Mouse (Mus musculus) neural tube, embryonic 15.5 days (tissue): ENCODE data around the gene Gm11492. TPM values are rescaled to one million over a fixed set of nuclear protein-coding genes. Genes with fewer than 3 reads are reported as not detected.

Experiments
- ATAC-seq: fragments of 200-750 bp; cut with Nextera tagmentation; 2 replicates; pipeline ENCODE4 v1.8.0; 2017; ENCODE audit warnings: mild to moderate bottlenecking, moderate TSS enrichment, moderate library complexity; ENCODE audit not compliant: low FRiP score
- H3K27ac ChIP-seq: fragments of 300-500 bp; sonication (generic); replicated peaks from 2 replicates; pipeline ENCODE4 v1.5.1; 2015; ENCODE audit warnings: mild to moderate bottlenecking, inconsistent platforms
- H3K27me3 ChIP-seq: fragments of 300-500 bp; sonication (generic); replicated peaks from 2 replicates; pipeline ENCODE4 v1.6.1; 2015; ENCODE audit warnings: inconsistent platforms
- H3K36me3 ChIP-seq: fragments of 300-500 bp; sonication (generic); 2 replicates; pipeline ENCODE4 v1.6.1; 2015; ENCODE audit warnings: inconsistent platforms
- H3K4me1 ChIP-seq: fragments of 300-500 bp; sonication (generic); 2 replicates; pipeline ENCODE4 v1.6.1; 2015; ENCODE audit warnings: inconsistent platforms
- H3K4me2 ChIP-seq: fragments of 300-500 bp; sonication (generic); 2 replicates; pipeline ENCODE4 v1.6.1; 2015; ENCODE audit warnings: inconsistent platforms, mild to moderate bottlenecking, moderate library complexity
- H3K4me3 ChIP-seq: fragments of 300-500 bp; sonication (generic); replicated peaks from 2 replicates; pipeline ENCODE4 v1.5.1; 2015; ENCODE audit warnings: mild to moderate bottlenecking, inconsistent platforms
- H3K9ac ChIP-seq: fragments of 300-500 bp; sonication (generic); replicated peaks from 2 replicates; pipeline ENCODE4 v1.6.1; 2015; ENCODE audit warnings: mild to moderate bottlenecking, inconsistent platforms
- H3K9me3 ChIP-seq: fragments of 300-500 bp; sonication (generic); replicated peaks from 2 replicates; pipeline ENCODE4 v1.6.1; 2016; ENCODE audit warnings: inconsistent platforms
- WGBS: fragments of 180-500 bp; shearing (Covaris S2); methylation state at CpG from one replicate; pipeline ENCODE4 v1.1.7; 2015; ENCODE audit warnings: mixed read lengths; 5-methylcytosine and 5-hydroxymethylcytosine counted together
- polyA plus RNA-seq: library from polyadenylated mRNA; unstranded; fragments of >200 nt; fragmentation: Nextera tagmentation; extraction: Ambion mirVana; gene quantifications from 2 replicates; pipeline ENCODE4 v1.2.1, GENCODE M21; 2015

The Gm11492 gene
- polyA plus RNA-seq = not detected in 2 replicates

- H3K4me1 ChIP-seq = no peaks in the 10 kb centered on the region
- H3K4me2 ChIP-seq = no peak within 1 kb of the TSS
- no peaks in the 10 kb centered on the region for H3K36me3 ChIP-seq
- no peak for ATAC-seq
- H3K27ac ChIP-seq = no peak within 1 kb of the TSS
- H3K9me3 ChIP-seq = no peaks in the 10 kb centered on the region
- no peaks in the 10 kb centered on the region for H3K27me3 ChIP-seq
- no peak within 1 kb of the TSS for H3K9ac ChIP-seq
- H3K4me3 ChIP-seq = no peak within 1 kb of the TSS
- 81% methylated on average over 3 of the region's 3 CpGs for WGBS
Observed at GRCm38 (mm10) chr11:87566501-87566900, at the start of gene Gm11492. Gm11492 (plus strand) TSS chr11:87566653.

GRCm38 (mm10) chr11:87519260-87519659 lies 47.2 kb upstream of the Gm11492 start:
- no peak for ATAC-seq
- H3K36me3 ChIP-seq = no peaks in the 10 kb centered on the region
- H3K27ac ChIP-seq = no peak overlapping the region
- no peaks in the 10 kb centered on the region for H3K9me3 ChIP-seq
- no peak overlapping the region for H3K4me2 ChIP-seq
- H3K9ac ChIP-seq = no peak overlapping the region
- H3K27me3 ChIP-seq = no peaks in the 10 kb centered on the region
- 11% methylated on average over 2 of the region's 2 CpGs for WGBS
- no peaks in the 10 kb centered on the region for H3K4me1 ChIP-seq
- H3K4me3 ChIP-seq = no peak overlapping the region

GRCm38 (mm10) chr11:87523466-87523865 lies 43.0 kb upstream of the Gm11492 start:
- Histone ChIP-seq H3K9me3 (no peaks in the 10 kb centered on the region), H3K4me1 (0 out of 2 replicates have a peak, but pooled peaks cover 4% of the 10 kb centered on the region), H3K27ac (no peak overlapping the region), H3K4me2 (no peak overlapping the region), H3K9ac (no peak overlapping the region), H3K4me3 (no peak overlapping the region), H3K36me3 (no peaks in the 10 kb centered on the region), H3K27me3 (no peaks in the 10 kb centered on the region)
- 73% methylated on average over 5 of the region's 5 CpGs for WGBS
- no peak for ATAC-seq

- no peaks in the 10 kb centered on the region for H3K36me3 ChIP-seq
- ATAC-seq = no peak
Observed at GRCm38 (mm10) chr11:87523967-87524366, 42.5 kb upstream of the Gm11492 start.

GRCm38 (mm10) chr11:87524780-87525179 lies 41.7 kb upstream of the Gm11492 start:
- H3K4me3 ChIP-seq = no peak overlapping the region
- no peaks in the 10 kb centered on the region for H3K36me3 ChIP-seq
- no peaks in the 10 kb centered on the region for H3K9me3 ChIP-seq
- 0 out of 2 replicates have a peak, but pooled peaks cover 4% of the 10 kb centered on the region for H3K4me1 ChIP-seq
- no peak overlapping the region for H3K9ac ChIP-seq
- no peaks in the 10 kb centered on the region for H3K27me3 ChIP-seq
- H3K4me2 ChIP-seq = no peak overlapping the region
- H3K27ac ChIP-seq = no peak overlapping the region
- ATAC-seq = no peak

More at GRCm38 (mm10) chr11:87523967-87524366, 42.5 kb upstream of the Gm11492 start:
- Histone ChIP-seq H3K27me3 (no peaks in the 10 kb centered on the region), H3K9me3 (no peaks in the 10 kb centered on the region), H3K27ac (no peak overlapping the region), H3K4me2 (no peak overlapping the region), H3K9ac (no peak overlapping the region), H3K4me3 (no peak overlapping the region), H3K4me1 (0 out of 2 replicates have a peak, but pooled peaks cover 4% of the 10 kb centered on the region)

GRCm38 (mm10) chr11:87527364-87527763 lies 39.1 kb upstream of the Gm11492 start:
- no peaks in the 10 kb centered on the region for H3K27me3 ChIP-seq
- no peak overlapping the region for H3K4me3 ChIP-seq
- no peaks in the 10 kb centered on the region for H3K9me3 ChIP-seq
- H3K27ac ChIP-seq = no peak overlapping the region
- no peak overlapping the region for H3K9ac ChIP-seq
- no peak overlapping the region for H3K4me2 ChIP-seq
- 78% methylated on average over 3 of the region's 3 CpGs for WGBS
- H3K36me3 ChIP-seq = no peaks in the 10 kb centered on the region
- ATAC-seq = no peak
- H3K4me1 ChIP-seq = 0 out of 2 replicates have a peak, but pooled peaks cover 4% of the 10 kb centered on the region

- Histone ChIP-seq H3K4me3 (no peak overlapping the region), H3K9ac (no peak overlapping the region), H3K27me3 (no peaks in the 10 kb centered on the region), H3K9me3 (no peaks in the 10 kb centered on the region), H3K36me3 (no peaks in the 10 kb centered on the region), H3K4me1 (0 out of 2 replicates have a peak, but pooled peaks cover 4% of the 10 kb centered on the region), H3K27ac (no peak overlapping the region), H3K4me2 (no peak overlapping the region)
- ATAC-seq = no peak
- 49% methylated on average over 4 of the region's 4 CpGs for WGBS
Observed at GRCm38 (mm10) chr11:87527990-87528389, 38.5 kb upstream of the Gm11492 start.

- H3K4me2 ChIP-seq = no peak overlapping the region
- no peak overlapping the region for H3K27ac ChIP-seq
- WGBS = 58% methylated on average over 6 of the region's 6 CpGs
- H3K36me3 ChIP-seq = no peaks in the 10 kb centered on the region
- H3K27me3 ChIP-seq = no peaks in the 10 kb centered on the region
- H3K4me3 ChIP-seq = no peak overlapping the region
- no peak for ATAC-seq
- H3K9me3 ChIP-seq = no peaks in the 10 kb centered on the region
- H3K9ac ChIP-seq = no peak overlapping the region
- no peaks in the 10 kb centered on the region for H3K4me1 ChIP-seq
Observed at GRCm38 (mm10) chr11:87531695-87532094, 34.8 kb upstream of the Gm11492 start.

GRCm38 (mm10) chr11:87542285-87542684 lies 24.2 kb upstream of the Gm11492 start:
- no peaks in the 10 kb centered on the region for H3K9me3 ChIP-seq
- H3K27ac ChIP-seq = no peak overlapping the region
- no peak overlapping the region for H3K4me3 ChIP-seq
- no peaks in the 10 kb centered on the region for H3K36me3 ChIP-seq
- H3K4me2 ChIP-seq = no peak overlapping the region
- no peak for ATAC-seq
- H3K27me3 ChIP-seq = no peaks in the 10 kb centered on the region
- no peak overlapping the region for H3K9ac ChIP-seq
- no peaks in the 10 kb centered on the region for H3K4me1 ChIP-seq
- WGBS = 40% methylated on average over 8 of the region's 8 CpGs

- no peak for ATAC-seq
- 49% methylated on average over 3 of the region's 3 CpGs for WGBS
- Histone ChIP-seq H3K27ac (no peak overlapping the region), H3K9me3 (no peaks in the 10 kb centered on the region), H3K36me3 (no peaks in the 10 kb centered on the region), H3K4me2 (no peak overlapping the region), H3K4me3 (no peak overlapping the region), H3K4me1 (no peaks in the 10 kb centered on the region), H3K9ac (no peak overlapping the region), H3K27me3 (no peaks in the 10 kb centered on the region)
Observed at GRCm38 (mm10) chr11:87542906-87543305, 23.5 kb upstream of the Gm11492 start.

- Histone ChIP-seq H3K9ac (no peak overlapping the region), H3K4me1 (no peaks in the 10 kb centered on the region), H3K27ac (no peak overlapping the region), H3K36me3 (no peaks in the 10 kb centered on the region), H3K4me2 (no peak overlapping the region), H3K27me3 (no peaks in the 10 kb centered on the region), H3K9me3 (no peaks in the 10 kb centered on the region), H3K4me3 (no peak overlapping the region)
- ATAC-seq = no peak
- WGBS = 75% methylated on average over 4 of the region's 4 CpGs
Observed at GRCm38 (mm10) chr11:87553342-87553741, 13.1 kb upstream of the Gm11492 start.

GRCm38 (mm10) chr11:87554386-87554785 lies 12.1 kb upstream of the Gm11492 start:
- H3K4me3 ChIP-seq = no peak overlapping the region
- H3K27ac ChIP-seq = 0 out of 2 replicates have a peak overlapping the region, but pooled peaks have one; percentile 45
- no peaks in the 10 kb centered on the region for H3K4me1 ChIP-seq
- ATAC-seq = no peak
- no peaks in the 10 kb centered on the region for H3K27me3 ChIP-seq
- H3K4me2 ChIP-seq = no peak overlapping the region
- no peaks in the 10 kb centered on the region for H3K36me3 ChIP-seq
- H3K9me3 ChIP-seq = no peaks in the 10 kb centered on the region
- WGBS = 48% methylated on average over 5 of the region's 5 CpGs
- no peak overlapping the region for H3K9ac ChIP-seq
